Mouse (Mus musculus) intestine, postnatal 0 days (tissue): Measurements from ENCODE around the gene Tha1. TPM values are rescaled to one million over a fixed set of nuclear protein-coding genes. Genes with fewer than 3 reads are reported as not detected.

ENCODE experiments used
- ATAC-seq: fragments of 200-750 bp; cut with Nextera tagmentation; 2 replicates; pipeline ENCODE4 v1.8.0; 2017; ENCODE audit warnings: mild to moderate bottlenecking, moderate TSS enrichment, moderate library complexity
- H3K27ac ChIP-seq: fragments of 300-500 bp; sonication (generic); 2 replicates; pipeline ENCODE4 v1.5.1; 2014; ENCODE audit warnings: mild to moderate bottlenecking, low read depth, low read length, moderate library complexity
- H3K27me3 ChIP-seq: fragments of 300-500 bp; sonication (generic); replicated peaks from 2 replicates; pipeline ENCODE4 v1.6.1; 2014; ENCODE audit warnings: low read length, mixed read lengths; ENCODE audit not compliant: control insufficient read depth, insufficient read depth
- H3K36me3 ChIP-seq: fragments of 300-500 bp; sonication (generic); 2 replicates; pipeline ENCODE4 v1.6.1; 2014; ENCODE audit warnings: mild to moderate bottlenecking, moderate library complexity; ENCODE audit not compliant: control insufficient read depth, insufficient read depth
- H3K4me1 ChIP-seq: fragments of 300-500 bp; sonication (generic); replicated peaks from 2 replicates; pipeline ENCODE4 v1.6.1; 2014; ENCODE audit warnings: antibody characterized with exemption, low read length, mixed read lengths; ENCODE audit not compliant: control insufficient read depth, insufficient read depth
- H3K4me2 ChIP-seq: fragments of 300-500 bp; sonication (generic); replicated peaks from 2 replicates; pipeline ENCODE4 v1.6.1; 2014; ENCODE audit warnings: low read depth, mild to moderate bottlenecking, moderate library complexity
- H3K4me3 ChIP-seq: fragments of 300-500 bp; sonication (generic); 2 replicates; pipeline ENCODE4 v1.5.1; 2014; ENCODE audit warnings: low read depth, low read length
- H3K9ac ChIP-seq: fragments of 300-500 bp; sonication (generic); 2 replicates; pipeline ENCODE4 v1.6.1; 2014; ENCODE audit warnings: mild to moderate bottlenecking, low read depth, low read length
- H3K9me3 ChIP-seq: fragments of 300-500 bp; sonication (generic); 2 replicates; pipeline ENCODE4 v1.6.1; 2016; ENCODE audit warnings: mixed run types; ENCODE audit not compliant: control insufficient read depth
- CTCF ChIP-seq: sonication (generic); IDR thresholded peaks from 2 replicates; pipeline ENCODE4 v1.5.1; 2016; ENCODE audit warnings: low read depth, mild to moderate bottlenecking, control low read depth, antibody characterized with exemption, moderate library complexity
- WGBS: fragments of 180-500 bp; shearing (Covaris S2); extraction: QIAGEN DNeasy Blood & Tissue Kit; methylation state at CpG from one replicate; pipeline ENCODE4 v1.1.7; 2014; 5-methylcytosine and 5-hydroxymethylcytosine counted together
- polyA plus RNA-seq: library from polyadenylated mRNA; unstranded; fragments of >200 nt; fragmentation: Nextera tagmentation; extraction: Ambion mirVana; gene quantifications from 2 replicates; pipeline ENCODE4 v1.2.1, GENCODE M21; 2015

Tha1 gene
- polyA plus RNA-seq, 1 experiment from 2014 or later = 15.8 TPM

DNA sequence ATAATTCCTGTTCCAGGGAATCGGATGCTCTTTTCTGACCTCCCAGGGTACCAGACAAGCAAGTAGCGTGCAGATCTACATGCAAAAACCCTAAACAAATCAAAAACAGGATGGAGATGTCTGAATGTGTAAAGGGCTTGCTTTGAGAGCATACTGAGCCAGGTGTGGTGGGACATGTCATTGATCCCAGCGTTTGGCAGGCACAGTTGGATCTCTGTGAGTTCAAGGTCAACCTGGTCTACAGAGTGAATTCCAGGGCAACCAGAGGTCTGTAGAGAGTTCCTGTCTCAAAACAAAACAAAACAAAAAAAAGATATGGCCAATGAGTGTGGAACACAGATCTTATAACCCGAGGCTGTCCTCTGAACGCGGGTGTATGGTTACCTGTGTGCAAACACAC is 49.9 kb downstream of the Tha1 start:
- Histone ChIP-seq H3K9ac (no peak overlapping the region), H3K36me3 (peaks cover 27% of the 10 kb centered on the region; the same call in 1 of the 2 replicates), H3K9me3 (no peaks in the 10 kb centered on the region), H3K4me3 (no peak overlapping the region), H3K27ac (no peak overlapping the region), H3K4me2 (no peak overlapping the region), H3K4me1 (peaks cover 28% of the 10 kb centered on the region), H3K27me3 (no peaks in the 10 kb centered on the region)
- TF ChIP-seq CTCF = no peak
- ATAC-seq = no peak
- WGBS = 77% methylated on average over 6 of the region's 6 CpGs

DNA sequence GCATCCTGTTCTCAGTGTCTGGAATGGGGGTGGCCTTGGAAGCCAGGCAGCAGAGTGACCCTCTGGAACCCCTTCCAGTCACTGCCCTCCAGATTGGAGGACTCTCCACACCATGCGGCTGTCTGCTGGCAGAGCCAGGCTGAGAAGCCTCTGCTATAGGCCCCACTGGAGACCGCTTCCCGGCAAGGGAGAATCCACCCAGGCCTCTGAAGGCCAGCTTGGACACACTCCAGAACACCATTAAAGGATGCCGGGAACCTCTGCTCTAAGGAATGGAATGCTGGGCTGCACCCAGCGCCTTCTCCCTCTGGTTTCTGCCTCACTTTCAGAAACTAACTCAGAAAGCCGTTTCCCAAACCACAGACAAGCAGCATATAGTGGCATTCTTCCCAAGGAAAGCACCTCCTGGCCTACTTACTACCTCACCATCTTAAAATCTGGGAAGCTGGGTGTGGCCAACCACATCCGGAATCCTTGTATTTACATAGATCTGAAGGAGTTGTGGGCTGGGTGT is 50.5 kb downstream of the Tha1 start:
- Histone ChIP-seq H3K4me3 (no peak overlapping the region), H3K9me3 (no peaks in the 10 kb centered on the region), H3K36me3 (peaks cover 32% of the 10 kb centered on the region; the same call in 1 of the 2 replicates), H3K4me2 (no peak overlapping the region), H3K9ac (no peak overlapping the region), H3K27ac (peak overlapping the region; percentile 57; the same call in 1 of the 2 replicates), H3K27me3 (no peaks in the 10 kb centered on the region), H3K4me1 (peaks cover 24% of the 10 kb centered on the region)
- WGBS = 58% methylated on average over 7 of the region's 7 CpGs
- no peak for ATAC-seq
- TF ChIP-seq CTCF = no peak

DNA sequence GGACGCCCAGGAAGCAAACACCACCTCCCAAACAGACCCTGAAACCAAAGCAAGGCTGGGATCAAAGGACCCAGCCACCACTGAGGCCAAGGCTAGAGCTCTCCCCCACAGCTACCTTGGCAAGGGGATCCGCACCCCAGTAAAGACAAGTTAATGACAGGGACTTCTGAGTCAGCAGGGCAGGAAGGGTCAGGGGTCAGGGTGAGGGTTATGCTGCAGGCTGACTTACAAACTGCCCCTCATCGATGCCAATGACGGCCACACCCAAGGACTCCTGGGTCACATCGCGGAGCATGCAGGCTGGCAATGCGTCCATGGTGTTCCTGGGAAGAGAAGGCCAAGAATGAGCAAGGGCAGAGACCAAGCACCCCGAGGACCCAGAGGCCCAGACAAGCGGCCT is 51.4 kb downstream of the Tha1 start:
- WGBS = 77% methylated on average over 9 of the region's 9 CpGs
- Histone ChIP-seq H3K36me3 (peaks cover 40% of the 10 kb centered on the region; the same call in 1 of the 2 replicates), H3K4me3 (no peak overlapping the region), H3K4me1 (peaks cover 18% of the 10 kb centered on the region), H3K9me3 (no peaks in the 10 kb centered on the region), H3K27me3 (no peaks in the 10 kb centered on the region), H3K4me2 (no peak overlapping the region), H3K9ac (no peak overlapping the region), H3K27ac (no peak overlapping the region)
- TF ChIP-seq CTCF = no peak
- ATAC-seq = no peak

DNA sequence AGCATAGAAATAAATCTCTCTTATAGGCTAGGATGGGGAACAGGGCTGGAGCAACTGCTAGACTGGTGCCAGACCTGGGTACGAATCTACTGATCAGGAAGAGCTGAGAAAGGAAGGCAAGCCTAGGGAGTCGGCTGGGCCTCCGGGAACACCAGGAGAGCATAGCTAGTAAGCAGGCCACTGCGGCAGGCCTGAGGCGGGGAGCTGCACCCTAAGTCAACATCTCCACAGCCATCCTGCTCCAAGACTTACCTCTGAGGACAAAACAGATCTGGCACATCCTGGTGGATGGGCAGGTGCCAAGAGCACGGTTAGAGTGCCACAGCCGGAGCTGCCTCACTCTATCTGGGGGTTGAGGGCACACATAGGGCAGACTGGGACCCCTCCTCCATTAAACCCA is 53.1 kb downstream of the Tha1 start:
- ATAC-seq = no peak
- peaks cover 50% of the 10 kb centered on the region; the same call in 1 of the 2 replicates for H3K36me3 ChIP-seq
- H3K9me3 ChIP-seq = no peaks in the 10 kb centered on the region
- H3K4me1 ChIP-seq = peaks cover 16% of the 10 kb centered on the region; the same call in 1 of the 2 replicates
- no peak overlapping the region for H3K27ac ChIP-seq
- H3K9ac ChIP-seq = no peak overlapping the region
- TF ChIP-seq CTCF = no peak
- no peaks in the 10 kb centered on the region for H3K27me3 ChIP-seq
- 70% methylated on average over 7 of the region's 7 CpGs for WGBS
- no peak overlapping the region for H3K4me2 ChIP-seq
- H3K4me3 ChIP-seq = no peak overlapping the region

DNA sequence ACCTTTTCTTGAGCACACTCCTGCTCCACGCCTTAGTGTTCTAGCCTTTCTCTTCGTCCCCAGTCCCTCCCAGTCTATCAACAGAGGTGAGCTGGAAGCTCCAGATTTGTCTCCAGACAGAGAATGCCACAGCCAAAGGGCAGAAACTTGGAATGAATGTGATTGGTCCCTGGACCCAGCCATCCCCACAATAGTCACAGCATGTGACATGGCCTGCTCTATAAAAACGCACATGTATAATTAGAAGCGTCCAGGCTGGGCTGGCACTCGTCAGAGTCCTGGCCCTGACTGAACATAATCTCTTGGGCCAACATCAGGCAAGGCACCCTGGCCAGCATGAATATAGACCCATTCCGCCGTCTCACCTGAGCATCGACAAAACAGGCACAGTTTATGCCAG is 54.2 kb downstream of the Tha1 start:
- Histone ChIP-seq H3K9ac (no peak overlapping the region), H3K4me1 (peaks cover 10% of the 10 kb centered on the region; the same call in 1 of the 2 replicates), H3K4me3 (no peak overlapping the region), H3K9me3 (no peaks in the 10 kb centered on the region), H3K4me2 (no peak overlapping the region), H3K27ac (no peak overlapping the region), H3K27me3 (no peaks in the 10 kb centered on the region), H3K36me3 (peaks cover 61% of the 10 kb centered on the region)
- WGBS = 66% methylated on average over 8 of the region's 8 CpGs
- ATAC-seq = no peak
- no peak for TF ChIP-seq CTCF

Other genes with a start within 250 kb of the Tha1 start
- 6.1 and 6.9 TPM in 2 replicates for gene Tnrc6c, start 219.2 kb downstream of the Tha1 start, polyA plus RNA-seq
- 18.2 TPM in 2 replicates for gene Tmc8, start 91.4 kb downstream of the Tha1 start, polyA plus RNA-seq
- 23.8 and 26.3 TPM in 2 replicates for gene Tmc6, start 91.3 kb downstream of the Tha1 start, polyA plus RNA-seq
- gene 6030468B19Rik, start 75.8 kb downstream of the Tha1 start, polyA plus RNA-seq = not detected in 2 replicates
- gene Gm20708, start 63.8 kb downstream of the Tha1 start, polyA plus RNA-seq = 0.29 and 0.37 TPM in 2 replicates
- gene Syngr2, start 63.8 kb downstream of the Tha1 start, polyA plus RNA-seq = 116 and 129 TPM in 2 replicates
- 7.0 and 9.2 TPM in 2 replicates for gene Afmid, start 47.6 kb downstream of the Tha1 start, polyA plus RNA-seq
- gene Tk1, start 47.4 kb downstream of the Tha1 start, polyA plus RNA-seq = 36.3 and 44.8 TPM in 2 replicates
- gene Birc5, start 24.2 kb downstream of the Tha1 start, polyA plus RNA-seq = 84.0 and 86.0 TPM in 2 replicates
- gene Tmem235, start 12.7 kb downstream of the Tha1 start, polyA plus RNA-seq = not detected in 2 replicates
- gene Socs3, start 96.6 kb upstream of the Tha1 start, polyA plus RNA-seq = 15.7 and 15.9 TPM in 2 replicates
- gene Pgs1, start 112.8 kb upstream of the Tha1 start, polyA plus RNA-seq = 23.1 and 24.0 TPM in 2 replicates